Mouse (Mus musculus): ENCODE measurements at regions not wholly inside any gene's neighbourhood (a gene's known extent, or its start where the extent isn't known, plus 50 kb on each side); places are given as distances from the start of the nearest gene placed in this dataset.

DNA sequence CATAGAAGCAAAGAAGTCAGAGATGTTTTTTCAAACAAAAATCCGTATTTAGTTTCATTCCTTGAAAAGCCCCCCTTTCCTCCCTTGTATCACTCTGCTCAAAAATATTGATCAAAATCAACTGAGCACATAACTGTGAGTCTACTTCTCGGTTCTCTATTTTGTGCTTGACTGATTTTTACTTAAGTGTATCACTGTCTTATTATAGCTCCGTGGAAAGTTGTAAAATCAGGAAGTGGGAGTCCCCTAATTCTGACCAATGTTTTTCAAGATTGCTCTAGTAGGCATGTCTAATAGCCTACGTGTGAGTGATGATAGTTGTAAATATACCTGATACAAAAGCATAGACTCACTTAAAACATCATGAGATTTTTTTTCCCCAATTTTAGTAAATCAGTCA, 58.4 kb upstream of the Fam204a start:
- Histone ChIP-seq H3K4me3 (ENCODE audit: extremely low read depth, insufficient read depth, insufficient read length) (no peak overlapping the region), H3K27ac (ENCODE audit: insufficient read depth, low read length) (peak overlapping the region; percentile 94), H3K36me3 (ENCODE audit: control insufficient read depth, insufficient read depth, low read length) (no peaks in the 10 kb centered on the region), H3K27me3 (ENCODE audit: control insufficient read depth, insufficient read depth, low read length) (no peaks in the 10 kb centered on the region), H3K4me1 (ENCODE audit: control insufficient read depth, insufficient read depth, insufficient read length) (peaks cover 15% of the 10 kb centered on the region)
- DNase-seq (ENCODE audit: low read depth in 1 of 2, low spot score in 2 of 2) = peak in 1 of 2 experiments; percentile 83
- TF ChIP-seq POLR2A (IDR thresholded peaks at IDR 0.05; ENCODE audit: low read depth, low read length) = no peak
- no peak for TF ChIP-seq CTCF (IDR thresholded peaks at IDR 0.05; ENCODE audit: extremely low read depth, insufficient read depth, insufficient read length, insufficient replicate concordance)
- 16% methylated on average over 4 of the region's 4 CpGs for WGBS

All from spleen, adult 2 months (tissue).